15 mouse cellular contexts compared by ENCODE assay signal in genomic region chr9:96982940-96983339, GRCm38 (mm10). TPM values are rescaled to one million over a fixed set of nuclear protein-coding genes. Genes with fewer than 3 reads are reported as not detected.
DNase-seq lines count a peak whose midpoint lies in the region; ATAC-seq and TF ChIP-seq lines count a peak whose summit lies in the region.
"Had no signal": no experiment of that assay in that cellular context is flagged by ENCODE, and none has a peak within 500 bp of the region (broad histone marks: within the 10 kb centered on the region; RNA-seq: fewer than 3 reads in every experiment).

No protein-coding gene starts in this region.

- TF ChIP-seq EP300 in heart, postnatal 0 days (IDR thresholded peaks at IDR 0.05; ENCODE audit: low read depth), result no peak

- H3K36me3 ChIP-seq in forebrain, embryonic 10.5 days (replicated peaks), result peaks cover 48% of the 10 kb centered on the region
- no peaks in the 10 kb centered on the region for H3K36me3 ChIP-seq in forebrain, embryonic 15.5 days
- no peaks in the 10 kb centered on the region for H3K36me3 ChIP-seq in heart, postnatal 0 days (replicated peaks; ENCODE audit: control insufficient read depth, insufficient read depth, low read length)
- H3K36me3 ChIP-seq in lung, embryonic 14.5 days (ENCODE audit: insufficient read depth), result no peaks in the 10 kb centered on the region
- H3K36me3 ChIP-seq in hindbrain, embryonic 13.5 days, result no peaks in the 10 kb centered on the region
- H3K36me3 ChIP-seq: embryonic facial prominence, embryonic 15.5 days; liver, embryonic 12.5 days; stomach, embryonic 15.5 days had no signal

- no peak for TF ChIP-seq CTCF in heart, postnatal 0 days (IDR thresholded peaks at IDR 0.05; ENCODE audit: low read depth)
- no peak for TF ChIP-seq CTCF in lung, embryonic 14.5 days (IDR thresholded peaks at IDR 0.05; ENCODE audit: low read depth)
- TF ChIP-seq CTCF in gastrocnemius, adult 2 months (IDR thresholded peaks at IDR 0.05), result no peak

- WGBS in forebrain, embryonic 10.5 days, result 36% methylated on average over 3 of the region's 3 CpGs
- WGBS in forebrain, embryonic 15.5 days, result 63% methylated on average over 3 of the region's 3 CpGs
- whole genome bisulfite sequencing in heart, postnatal 0 days, result 35% methylated on average over 3 of the region's 3 CpGs
- WGBS in lung, embryonic 14.5 days, result 36% methylated on average over 3 of the region's 3 CpGs
- 43% methylated on average over 3 of the region's 3 CpGs for WGBS in hindbrain, embryonic 13.5 days

- H3K27ac ChIP-seq in forebrain, embryonic 10.5 days, result peak overlapping the region; percentile 86
- H3K27ac ChIP-seq in forebrain, embryonic 15.5 days (replicated peaks), result no peak overlapping the region
- 0 out of 2 replicates have a peak overlapping the region, but pooled peaks have one; percentile 27 for H3K27ac ChIP-seq in heart, postnatal 0 days (ENCODE audit: low read depth)
- H3K27ac ChIP-seq in lung, embryonic 14.5 days (ENCODE audit: low read depth), result peak overlapping the region; percentile 65
- peak overlapping the region; percentile 85; the same call in 1 of the 2 replicates for H3K27ac ChIP-seq in hindbrain, embryonic 13.5 days
- H3K27ac ChIP-seq in gastrocnemius, adult 2 months, result no peak overlapping the region
- H3K27ac ChIP-seq: embryonic facial prominence, embryonic 15.5 days; liver, embryonic 12.5 days; stomach, embryonic 15.5 days had no signal

- intact Hi-C loops in gastrocnemius, adult 2 months (cut with DNase I), result no loop called here

- no peak overlapping the region for H3K4me2 ChIP-seq in forebrain, embryonic 15.5 days (replicated peaks)
- H3K4me2 ChIP-seq in heart, postnatal 0 days (ENCODE audit: low read depth, low read length), result no peak overlapping the region
- no peak overlapping the region for H3K4me2 ChIP-seq in lung, embryonic 14.5 days
- H3K4me2 ChIP-seq in hindbrain, embryonic 13.5 days, result no peak overlapping the region
- H3K4me2 ChIP-seq: embryonic facial prominence, embryonic 15.5 days; liver, embryonic 12.5 days; stomach, embryonic 15.5 days had no signal

- no peak for ATAC-seq in forebrain, embryonic 15.5 days (replicated peaks)
- no peak for ATAC-seq in heart, postnatal 0 days (ENCODE audit: insufficient read depth, low read depth)
- ATAC-seq in lung, embryonic 14.5 days (ENCODE audit: insufficient read depth), result 0 out of 2 replicates have a peak, but pooled peaks have one; percentile 6
- ATAC-seq in hindbrain, embryonic 13.5 days (ENCODE audit: low FRiP score), result no peak

- DNase-seq in forebrain, embryonic 10.5 days (ENCODE audit: extremely low spot score, low spot score), result no peak
- no peak for DNase-seq in heart, postnatal 0 days (ENCODE audit: low spot score)
- DNase-seq in heart, postnatal 4 days, result no peak
- no peak for DNase-seq in lung, embryonic 14.5 days
- DNase-seq in lung, postnatal 10 days, result no peak
- DNase-seq in gastrocnemius, adult 2 months, result no peak
- DNase-seq: adrenal gland, postnatal 14 days; cerebellum, postnatal 25 days; thymus, postnatal 14 days had no signal

- H3K9ac ChIP-seq in forebrain, embryonic 15.5 days (replicated peaks), result no peak overlapping the region
- no peak overlapping the region for H3K9ac ChIP-seq in heart, postnatal 0 days (replicated peaks; ENCODE audit: low read depth, low read length)
- no peak overlapping the region for H3K9ac ChIP-seq in lung, embryonic 14.5 days
- H3K9ac ChIP-seq in hindbrain, embryonic 13.5 days, result no peak overlapping the region
- H3K9ac ChIP-seq: embryonic facial prominence, embryonic 15.5 days; liver, embryonic 12.5 days; stomach, embryonic 15.5 days had no signal

- H3K9me3 ChIP-seq in forebrain, embryonic 10.5 days, result no peaks in the 10 kb centered on the region
- H3K9me3 ChIP-seq in forebrain, embryonic 15.5 days, result no peaks in the 10 kb centered on the region
- H3K9me3 ChIP-seq in heart, postnatal 0 days (replicated peaks; ENCODE audit: control insufficient read depth, low read length), result no peaks in the 10 kb centered on the region
- H3K9me3 ChIP-seq in lung, embryonic 14.5 days (ENCODE audit: low read depth, low read length), result no peaks in the 10 kb centered on the region
- H3K9me3 ChIP-seq in hindbrain, embryonic 13.5 days, result no peaks in the 10 kb centered on the region
- H3K9me3 ChIP-seq: embryonic facial prominence, embryonic 15.5 days; liver, embryonic 12.5 days; stomach, embryonic 15.5 days had no signal

- peaks cover 100% of the 10 kb centered on the region for H3K4me1 ChIP-seq in forebrain, embryonic 10.5 days
- H3K4me1 ChIP-seq in forebrain, embryonic 15.5 days, result peaks cover 45% of the 10 kb centered on the region
- peaks cover 57% of the 10 kb centered on the region for H3K4me1 ChIP-seq in heart, postnatal 0 days (ENCODE audit: control insufficient read depth, insufficient read depth)
- H3K4me1 ChIP-seq in lung, embryonic 14.5 days (ENCODE audit: insufficient read depth), result peaks cover 26% of the 10 kb centered on the region
- peaks cover 89% of the 10 kb centered on the region for H3K4me1 ChIP-seq in hindbrain, embryonic 13.5 days (replicated peaks)

- no peak overlapping the region for H3K4me3 ChIP-seq in forebrain, embryonic 10.5 days
- H3K4me3 ChIP-seq in forebrain, embryonic 15.5 days, result no peak overlapping the region
- no peak overlapping the region for H3K4me3 ChIP-seq in heart, postnatal 0 days (ENCODE audit: low read depth, low read length)
- no peak overlapping the region for H3K4me3 ChIP-seq in lung, embryonic 14.5 days (ENCODE audit: low read depth, low read length)
- H3K4me3 ChIP-seq in hindbrain, embryonic 13.5 days, result no peak overlapping the region
- no peak overlapping the region for H3K4me3 ChIP-seq in gastrocnemius, adult 2 months
- H3K4me3 ChIP-seq: embryonic facial prominence, embryonic 15.5 days; liver, embryonic 12.5 days; myocyte; stomach, embryonic 15.5 days had no signal

- H3K27me3 ChIP-seq in forebrain, embryonic 10.5 days (ENCODE audit: poor library complexity, severe bottlenecking), result peaks cover 25% of the 10 kb centered on the region
- H3K27me3 ChIP-seq in forebrain, embryonic 15.5 days, result no peaks in the 10 kb centered on the region
- H3K27me3 ChIP-seq in heart, postnatal 0 days (ENCODE audit: control insufficient read depth, insufficient read depth, low read length), result no peaks in the 10 kb centered on the region
- no peaks in the 10 kb centered on the region for H3K27me3 ChIP-seq in lung, embryonic 14.5 days (ENCODE audit: insufficient read depth, low read length)
- H3K27me3 ChIP-seq in hindbrain, embryonic 13.5 days, result no peaks in the 10 kb centered on the region
- H3K27me3 ChIP-seq: embryonic facial prominence, embryonic 15.5 days; liver, embryonic 12.5 days; stomach, embryonic 15.5 days had no signal

RNA-seq across cellular contexts. Expression of gene Spsb4, which starts 35.7 kb away (rescaled TPM):
- 102 and 109 TPM in 2 replicates for polyA plus RNA-seq in forebrain, embryonic 10.5 days (2016; fragmentation: Nextera tagmentation; extraction: Ambion mirVana)
- 24.7 and 25.6 TPM in 2 replicates for polyA plus RNA-seq in forebrain, embryonic 15.5 days (2015; fragmentation: Nextera tagmentation; extraction: Ambion mirVana)
- total RNA-seq in heart, postnatal 0 days (2014; rRNA removed; ENCODE audit: low replicate concordance), result 36.4 and 72.4 TPM in 2 replicates
- polyA plus RNA-seq in heart, postnatal 0 days (2015; fragmentation: Nextera tagmentation; extraction: Ambion mirVana), result 31.8 and 32.5 TPM in 2 replicates
- total RNA-seq in heart, postnatal 4 days (2021), result 10 to 100 TPM; 30.4 to 34.6 TPM
- 13.7 and 16.6 TPM in 2 replicates for polyA plus RNA-seq in lung, embryonic 14.5 days (2014; fragmentation: Nextera tagmentation; extraction: Ambion mirVana)
- 50.3 and 52.3 TPM in 2 replicates for polyA plus RNA-seq in hindbrain, embryonic 13.5 days (2015; fragmentation: Nextera tagmentation; extraction: Ambion mirVana)
- total RNA-seq in gastrocnemius, adult 2 months (2021), result 1 to 10 TPM in 1 of 2 experiments, under 1 TPM in 1; 0.94 to 2.3 TPM

Comparison
In these comparisons a context has a peak if more than half of its experiments do, and no peak if none do; other contexts are left out.
1. H3K27ac ChIP-seq: peak in forebrain, embryonic 10.5 days (single experiment), heart, postnatal 0 days (single experiment), lung, embryonic 14.5 days (single experiment) and hindbrain, embryonic 13.5 days (single experiment); none in forebrain, embryonic 15.5 days (single experiment) and gastrocnemius, adult 2 months (single experiment).